Mouse (Mus musculus): Measurements from ENCODE around the gene Map7d1. TPM values are rescaled to one million over a fixed set of nuclear protein-coding genes. Genes with fewer than 3 reads are reported as not detected.

Map7d1 gene
- total RNA-seq, 2 experiments from 2014 or later = 8.0 to 14.5 TPM

Other genes starting within 250 kb of the Map7d1 start
- 5.4 TPM in 1 of 2 replicates, not detected in the other for gene Csf3r, start 231.8 kb downstream of the Map7d1 start, total RNA-seq (2014; fragmentation: Nextera tagmentation)
- 1.8 and 3.0 TPM in 2 replicates for gene Csf3r, start 231.8 kb downstream of the Map7d1 start, total RNA-seq (2017)
- gene Mrps15, start 209.4 kb downstream of the Map7d1 start, total RNA-seq (2014; fragmentation: Nextera tagmentation) = 117 and 156 TPM in 2 replicates
- gene Mrps15, start 209.4 kb downstream of the Map7d1 start, total RNA-seq (2017) = 85.7 and 87.1 TPM in 2 replicates
- gene Oscp1, start 197.8 kb downstream of the Map7d1 start, total RNA-seq (2014; fragmentation: Nextera tagmentation) = 0.90 and 1.9 TPM in 2 replicates
- gene Oscp1, start 197.8 kb downstream of the Map7d1 start, total RNA-seq (2017) = 0.91 and 22.0 TPM in 2 replicates
- 30.8 and 32.0 TPM in 2 replicates for gene Lsm10, start 159.7 kb downstream of the Map7d1 start, total RNA-seq (2014; fragmentation: Nextera tagmentation)
- 10.5 and 16.7 TPM in 2 replicates for gene Lsm10, start 159.7 kb downstream of the Map7d1 start, total RNA-seq (2017)
- gene Stk40, start 152.4 kb downstream of the Map7d1 start, total RNA-seq (2014; fragmentation: Nextera tagmentation) = 12.2 and 14.6 TPM in 2 replicates
- gene Stk40, start 152.4 kb downstream of the Map7d1 start, total RNA-seq (2017) = 10.0 and 11.7 TPM in 2 replicates
- not detected in 2 replicates for gene Eva1b, start 108.6 kb downstream of the Map7d1 start, total RNA-seq (2014; fragmentation: Nextera tagmentation)
- 0.91 TPM in 1 of 2 replicates, not detected in the other for gene Eva1b, start 108.6 kb downstream of the Map7d1 start, total RNA-seq (2017)
- 0.72 TPM in 1 of 2 replicates, not detected in the other for gene Sh3d21, start 92.9 kb downstream of the Map7d1 start, total RNA-seq (2014; fragmentation: Nextera tagmentation)
- gene Sh3d21, start 92.9 kb downstream of the Map7d1 start, total RNA-seq (2017) = 1.1 TPM in 1 of 2 replicates, not detected in the other
- 266 and 395 TPM in 2 replicates for gene Thrap3, start 53.6 kb downstream of the Map7d1 start, total RNA-seq (2014; fragmentation: Nextera tagmentation)
- 471 and 531 TPM in 2 replicates for gene Thrap3, start 53.6 kb downstream of the Map7d1 start, total RNA-seq (2017)
- gene Trappc3, start 6.0 kb upstream of the Map7d1 start, total RNA-seq (2014; fragmentation: Nextera tagmentation) = 40.1 and 43.2 TPM in 2 replicates
- gene Trappc3, start 6.0 kb upstream of the Map7d1 start, total RNA-seq (2017) = 55.9 and 81.1 TPM in 2 replicates
- not detected in 2 replicates for gene Col8a2, start 30.4 kb upstream of the Map7d1 start, total RNA-seq (2014; fragmentation: Nextera tagmentation)
- not detected in 2 replicates for gene Col8a2, start 30.4 kb upstream of the Map7d1 start, total RNA-seq (2017)
- 30.8 and 33.7 TPM in 2 replicates for gene Adprhl2, start 65.4 kb upstream of the Map7d1 start, total RNA-seq (2014; fragmentation: Nextera tagmentation)
- gene Adprhl2, start 65.4 kb upstream of the Map7d1 start, total RNA-seq (2017) = 22.9 and 28.5 TPM in 2 replicates
- gene Tekt2, start 69.3 kb upstream of the Map7d1 start, total RNA-seq (2014; fragmentation: Nextera tagmentation) = not detected in 2 replicates
- not detected in 2 replicates for gene Tekt2, start 69.3 kb upstream of the Map7d1 start, total RNA-seq (2017)
- 18.0 and 31.5 TPM in 2 replicates for gene Ago3, start 173.2 kb upstream of the Map7d1 start, total RNA-seq (2014; fragmentation: Nextera tagmentation)
- gene Ago3, start 173.2 kb upstream of the Map7d1 start, total RNA-seq (2017) = 3.0 and 20.2 TPM in 2 replicates
- gene Ago1, start 212.2 kb upstream of the Map7d1 start, total RNA-seq (2014; fragmentation: Nextera tagmentation) = 35.3 and 42.6 TPM in 2 replicates
- 23.3 and 32.2 TPM in 2 replicates for gene Ago1, start 212.2 kb upstream of the Map7d1 start, total RNA-seq (2017)

Data from megakaryocyte-erythroid progenitor cell, adult 5-6 weeks (primary cell).